Mouse (Mus musculus): ENCODE data around the gene Pigr. TPM values are rescaled to one million over a fixed set of nuclear protein-coding genes. Genes with fewer than 3 reads are reported as not detected.

Pigr gene
- polyA plus RNA-seq (2016; fragmentation: Nextera tagmentation; extraction: Ambion mirVana) = not detected in 2 replicates

DNA sequence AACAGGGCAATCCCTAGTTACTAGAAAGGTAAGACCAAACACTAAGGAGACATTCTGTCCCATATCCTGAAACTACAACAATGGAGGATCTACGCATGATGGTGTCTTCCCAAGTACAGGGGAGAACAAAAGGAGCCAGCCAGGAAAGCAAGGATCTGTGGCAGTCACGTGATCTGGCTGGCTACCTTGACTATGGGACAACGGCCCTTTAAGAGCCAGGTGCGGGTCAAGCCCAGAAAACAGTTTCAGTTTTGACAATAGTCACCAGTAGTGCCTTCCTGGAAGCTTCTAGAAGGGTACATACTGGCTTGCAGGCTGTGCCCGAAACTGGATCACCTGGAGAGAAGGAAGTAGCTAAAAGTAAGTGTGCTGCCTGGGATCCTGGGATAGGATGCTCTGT is at the start of gene Pigr:
TSS of gene Pigr (plus strand) at position 237 of the 400 bp plus-strand sequence.
- H3K9me3 ChIP-seq = no peaks in the 10 kb centered on the region
- no peaks in the 10 kb centered on the region for H3K4me1 ChIP-seq
- H3K36me3 ChIP-seq = no peaks in the 10 kb centered on the region
- H3K9ac ChIP-seq = no peak within 1 kb of the TSS
- H3K27ac ChIP-seq = no peak within 1 kb of the TSS
- H3K4me2 ChIP-seq (replicated peaks) = no peak within 1 kb of the TSS
- H3K27me3 ChIP-seq = no peaks in the 10 kb centered on the region
- WGBS = 87% methylated on average over 5 of the region's 5 CpGs
- H3K4me3 ChIP-seq = no peak within 1 kb of the TSS
- no peak for ATAC-seq (ENCODE audit: insufficient number of reproducible peaks, insufficient read depth, low FRiP score, low TSS enrichment)

DNA sequence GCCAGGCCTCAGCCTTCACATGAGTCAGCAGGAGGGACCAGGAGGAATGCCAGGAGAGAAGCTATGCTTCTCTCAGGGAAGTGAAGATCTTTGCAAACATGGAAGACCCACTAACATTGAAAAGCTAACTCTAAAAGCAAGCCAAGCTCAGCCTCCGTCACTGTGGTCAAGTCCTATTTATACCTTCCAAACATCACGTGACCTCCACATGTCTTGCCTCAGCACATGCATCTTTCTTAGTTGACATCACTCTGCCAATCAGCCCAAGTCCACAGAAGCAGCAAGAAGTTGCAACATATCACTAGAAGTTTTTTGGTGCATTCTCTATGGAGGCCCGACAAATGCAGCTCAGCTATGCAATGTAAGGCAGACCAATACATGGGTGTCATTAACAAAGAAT is 46.6 kb upstream of the Pigr start:
- Histone ChIP-seq H3K9me3 (no peaks in the 10 kb centered on the region), H3K9ac (no peak overlapping the region), H3K4me2 (replicated peaks) (no peak overlapping the region), H3K27ac (no peak overlapping the region), H3K4me1 (no peaks in the 10 kb centered on the region), H3K27me3 (no peaks in the 10 kb centered on the region), H3K4me3 (no peak overlapping the region), H3K36me3 (no peaks in the 10 kb centered on the region)
- ATAC-seq (ENCODE audit: insufficient number of reproducible peaks, insufficient read depth, low FRiP score, low TSS enrichment) = no peak
- WGBS = 79% methylated on average over 3 of the region's 3 CpGs

DNA sequence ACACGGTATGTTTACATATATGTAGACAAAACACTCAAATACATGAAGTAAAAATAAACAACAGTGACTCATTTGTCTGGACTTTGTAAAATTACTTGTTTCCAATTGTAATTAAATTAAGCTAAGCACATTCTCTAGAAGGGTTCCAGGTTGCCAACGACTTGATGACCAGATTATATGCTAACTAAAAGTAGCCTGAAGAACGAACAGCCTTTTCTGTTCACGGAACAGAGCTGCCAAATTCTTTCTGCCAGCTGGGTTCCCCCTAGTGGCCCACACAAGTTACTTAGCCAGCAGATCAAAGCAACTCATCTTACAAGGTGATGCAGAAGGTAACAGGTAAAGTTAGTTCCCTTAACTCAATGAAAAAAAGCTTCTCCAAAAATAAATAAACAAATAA is 42.4 kb upstream of the Pigr start:
- no peak overlapping the region for H3K4me3 ChIP-seq
- no peak overlapping the region for H3K4me2 ChIP-seq (replicated peaks)
- 30% methylated on average over 4 of the region's 4 CpGs for WGBS
- H3K27me3 ChIP-seq = no peaks in the 10 kb centered on the region
- H3K36me3 ChIP-seq = no peaks in the 10 kb centered on the region
- ATAC-seq (ENCODE audit: insufficient number of reproducible peaks, insufficient read depth, low FRiP score, low TSS enrichment) = no peak
- no peak overlapping the region for H3K27ac ChIP-seq
- H3K4me1 ChIP-seq = no peaks in the 10 kb centered on the region
- H3K9ac ChIP-seq = no peak overlapping the region
- H3K9me3 ChIP-seq = no peaks in the 10 kb centered on the region

DNA sequence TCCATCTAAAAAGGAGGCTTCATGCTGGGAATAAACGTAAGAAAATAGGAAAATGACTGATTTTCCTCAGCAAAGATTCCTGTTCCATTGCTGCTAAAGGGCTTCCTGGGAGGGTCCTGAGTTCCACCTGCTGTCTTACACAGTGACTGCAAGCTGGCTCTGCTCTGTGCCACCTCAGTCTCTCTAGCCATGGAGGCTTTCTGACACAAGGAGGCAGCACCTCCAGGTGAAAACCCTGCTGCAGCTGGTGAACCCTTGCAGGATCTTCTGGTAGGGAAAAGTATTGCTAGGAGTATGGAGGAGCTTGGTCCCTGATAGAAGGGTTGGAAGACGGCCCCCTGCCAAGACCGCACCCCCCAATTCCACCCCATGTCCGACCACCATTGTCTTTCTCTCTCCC is 39.5 kb upstream of the Pigr start:
- H3K27me3 ChIP-seq = no peaks in the 10 kb centered on the region
- H3K27ac ChIP-seq = no peak overlapping the region
- ATAC-seq (ENCODE audit: insufficient number of reproducible peaks, insufficient read depth, low FRiP score, low TSS enrichment) = no peak
- 40% methylated on average over 4 of the region's 4 CpGs for WGBS
- no peak overlapping the region for H3K4me3 ChIP-seq
- H3K9ac ChIP-seq = no peak overlapping the region
- no peaks in the 10 kb centered on the region for H3K36me3 ChIP-seq
- H3K9me3 ChIP-seq = no peaks in the 10 kb centered on the region
- no peak overlapping the region for H3K4me2 ChIP-seq (replicated peaks)
- H3K4me1 ChIP-seq = no peaks in the 10 kb centered on the region

DNA sequence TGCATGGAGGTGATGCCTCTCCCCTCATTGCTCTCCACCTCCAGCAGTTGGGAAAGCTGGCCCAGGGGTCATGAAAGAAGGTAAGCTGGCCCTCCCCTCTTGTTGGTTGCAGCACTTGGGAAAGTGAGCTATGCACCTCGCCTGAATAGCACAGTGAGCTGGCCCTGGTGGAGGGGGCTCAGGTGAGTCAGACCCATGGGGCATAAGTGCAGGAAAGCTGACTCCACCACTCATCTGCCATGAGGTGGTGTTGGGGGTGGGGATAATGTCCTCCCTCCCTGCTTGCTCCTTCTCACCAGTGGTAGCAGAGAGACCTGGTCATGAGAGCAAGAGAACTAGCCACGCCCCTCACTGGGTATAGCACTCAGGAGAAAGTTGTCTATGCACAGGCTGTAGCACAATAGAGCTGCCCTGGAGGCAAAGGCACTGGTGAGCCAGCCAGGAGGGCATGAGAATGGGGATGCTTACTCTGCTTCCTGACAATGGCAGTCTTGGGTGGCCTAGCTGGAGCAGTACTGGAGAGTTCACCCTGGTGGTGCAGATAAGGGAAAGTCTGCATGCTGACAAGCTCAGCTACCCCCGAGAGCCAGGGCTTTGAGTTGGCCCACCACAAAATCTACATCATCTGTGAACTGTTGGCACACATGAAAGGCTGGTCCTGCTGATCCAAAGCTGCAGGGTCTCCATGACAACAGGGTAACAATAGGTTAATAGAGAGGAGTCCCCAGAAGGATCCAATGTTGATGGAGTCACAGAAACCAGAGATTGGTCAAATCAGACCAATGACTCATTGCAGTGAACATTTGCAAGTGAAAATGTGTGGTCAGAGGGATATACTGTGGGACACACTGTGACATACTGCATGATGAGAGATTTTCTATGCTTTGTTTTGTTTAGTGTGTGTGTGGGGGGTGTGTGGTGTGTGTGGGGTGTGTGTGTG is 36.7 kb upstream of the Pigr start:
- 48% methylated on average over 3 of the region's 3 CpGs for WGBS
- ATAC-seq (ENCODE audit: insufficient number of reproducible peaks, insufficient read depth, low FRiP score, low TSS enrichment) = no peak; the same call in 1 of the 2 replicates

DNA sequence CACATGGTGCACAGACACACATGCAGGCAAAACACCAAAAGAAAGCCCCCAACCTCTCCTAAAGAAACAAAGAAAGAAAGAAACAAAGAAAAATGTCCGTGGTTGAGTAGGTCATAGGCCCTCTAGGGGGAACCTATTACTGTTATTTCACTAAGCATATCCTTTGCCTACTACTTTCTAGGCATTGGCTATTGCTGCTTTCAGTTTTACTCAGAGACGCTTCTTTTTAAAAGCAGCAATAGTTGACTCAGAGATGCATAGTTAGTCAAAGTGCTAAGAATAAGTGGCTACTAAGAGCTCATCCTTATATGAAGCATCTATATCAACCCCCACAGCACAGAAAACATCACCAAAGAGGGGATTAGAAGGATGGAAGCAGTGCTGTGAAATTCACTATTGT is 31.2 kb upstream of the Pigr start:
- ATAC-seq (ENCODE audit: insufficient number of reproducible peaks, insufficient read depth, low FRiP score, low TSS enrichment) = no peak
- Histone ChIP-seq H3K4me2 (replicated peaks) (no peak overlapping the region), H3K9me3 (no peaks in the 10 kb centered on the region), H3K4me1 (no peaks in the 10 kb centered on the region), H3K27me3 (no peaks in the 10 kb centered on the region), H3K9ac (no peak overlapping the region), H3K4me3 (no peak overlapping the region), H3K36me3 (no peaks in the 10 kb centered on the region), H3K27ac (no peak overlapping the region)
- WGBS = 78% methylated on average over 2 of the region's 2 CpGs

More for the DNA sequence above, 36.7 kb upstream of the Pigr start:
- Histone ChIP-seq H3K36me3 (no peaks in the 10 kb centered on the region), H3K4me1 (no peaks in the 10 kb centered on the region), H3K4me2 (replicated peaks) (no peak overlapping the region), H3K9ac (no peak overlapping the region), H3K4me3 (no peak overlapping the region), H3K9me3 (no peaks in the 10 kb centered on the region), H3K27ac (no peak overlapping the region), H3K27me3 (no peaks in the 10 kb centered on the region)

DNA sequence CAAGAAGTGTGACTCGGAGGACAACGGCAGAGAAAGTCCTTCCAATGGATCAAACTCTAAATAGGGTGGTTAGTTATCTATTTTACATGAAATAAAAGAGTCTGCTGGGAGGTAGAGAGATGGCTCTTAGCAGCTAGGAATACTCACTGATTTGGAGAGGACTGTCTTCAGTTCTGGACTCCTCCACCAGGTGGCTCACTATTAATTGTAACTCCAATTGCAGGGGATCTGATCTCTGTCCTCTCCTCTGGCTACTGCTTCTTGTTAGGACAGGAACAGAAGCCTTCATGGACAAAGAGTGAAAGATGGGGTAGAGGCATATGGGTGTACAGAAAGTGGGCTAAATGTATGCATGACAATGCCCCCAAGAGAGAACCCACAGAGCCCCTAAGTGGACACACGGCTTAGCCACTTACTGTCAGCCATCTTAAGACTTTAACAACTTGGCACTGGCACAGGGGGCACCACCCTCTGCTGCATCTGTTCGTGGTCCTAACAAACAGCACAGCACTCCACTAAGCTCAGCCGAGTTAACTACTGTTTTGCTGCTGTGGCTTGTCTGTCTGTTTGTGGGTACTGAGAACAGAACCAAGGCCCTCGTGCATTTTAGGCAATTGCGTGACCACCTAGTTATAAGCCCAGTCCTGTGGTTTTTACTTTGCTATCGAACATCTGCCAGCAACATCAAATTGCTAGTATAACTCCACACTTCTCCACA is 29.4 kb upstream of the Pigr start:
- Histone ChIP-seq H3K36me3 (no peaks in the 10 kb centered on the region), H3K4me1 (no peaks in the 10 kb centered on the region), H3K4me3 (no peak overlapping the region), H3K9ac (no peak overlapping the region), H3K4me2 (replicated peaks) (no peak overlapping the region), H3K9me3 (no peaks in the 10 kb centered on the region), H3K27me3 (no peaks in the 10 kb centered on the region), H3K27ac (no peak overlapping the region)
- ATAC-seq (ENCODE audit: insufficient number of reproducible peaks, insufficient read depth, low FRiP score, low TSS enrichment) = no peak
- WGBS = 76% methylated on average over 8 of the region's 8 CpGs

DNA sequence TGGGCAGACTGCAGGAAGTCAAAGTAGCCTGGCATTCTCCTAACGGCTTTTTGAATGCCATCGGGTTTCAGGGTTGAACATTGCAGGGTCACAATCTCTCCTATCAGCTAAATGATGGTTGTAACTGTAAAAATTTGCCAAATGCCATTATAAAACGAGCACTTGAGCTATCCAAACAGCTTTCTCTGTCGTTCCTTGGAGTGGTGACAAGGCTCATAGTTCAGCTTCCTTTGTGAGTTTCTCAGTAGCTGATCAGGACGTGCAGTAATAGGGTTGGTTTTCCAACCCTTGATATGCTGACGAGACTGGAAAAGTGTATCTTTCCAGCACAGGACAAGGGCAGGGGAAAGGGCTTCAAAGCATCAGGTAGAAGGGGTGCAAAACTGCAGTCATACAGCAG is 28.4 kb upstream of the Pigr start:
- Histone ChIP-seq H3K9ac (no peak overlapping the region), H3K4me3 (no peak overlapping the region), H3K4me2 (replicated peaks) (no peak overlapping the region), H3K9me3 (no peaks in the 10 kb centered on the region), H3K27me3 (no peaks in the 10 kb centered on the region), H3K4me1 (no peaks in the 10 kb centered on the region), H3K27ac (no peak overlapping the region), H3K36me3 (no peaks in the 10 kb centered on the region)
- WGBS = 64% methylated on average over 6 of the region's 6 CpGs
- ATAC-seq (ENCODE audit: insufficient number of reproducible peaks, insufficient read depth, low FRiP score, low TSS enrichment) = no peak

DNA sequence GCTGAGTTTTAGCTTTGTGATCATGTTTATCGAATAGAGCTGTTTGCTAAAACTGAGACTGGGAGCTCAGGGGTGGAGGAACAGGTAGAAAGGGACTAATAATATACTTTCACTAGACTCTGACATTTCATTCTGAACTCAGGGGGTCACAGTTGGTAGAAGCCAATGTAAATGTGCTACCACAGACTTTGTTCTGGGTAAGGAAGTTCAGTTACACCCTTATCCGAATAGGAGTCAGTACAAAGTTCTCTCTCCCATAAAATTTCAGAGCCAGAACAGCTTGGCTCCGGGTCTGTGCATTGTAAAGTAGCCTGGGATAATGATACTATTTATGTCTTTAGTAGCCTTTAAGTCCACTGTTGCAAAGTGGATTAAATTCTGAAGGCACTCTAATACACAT is 27.9 kb upstream of the Pigr start:
- no peaks in the 10 kb centered on the region for H3K9me3 ChIP-seq
- H3K4me1 ChIP-seq = no peaks in the 10 kb centered on the region; the same call in 1 of the 2 replicates
- 77% methylated on average over 3 of the region's 3 CpGs for WGBS
- H3K27ac ChIP-seq = no peak overlapping the region
- no peak overlapping the region for H3K9ac ChIP-seq
- H3K27me3 ChIP-seq = no peaks in the 10 kb centered on the region
- ATAC-seq (ENCODE audit: insufficient number of reproducible peaks, insufficient read depth, low FRiP score, low TSS enrichment) = no peak
- H3K4me3 ChIP-seq = no peak overlapping the region
- H3K36me3 ChIP-seq = no peaks in the 10 kb centered on the region
- H3K4me2 ChIP-seq (replicated peaks) = no peak overlapping the region

DNA sequence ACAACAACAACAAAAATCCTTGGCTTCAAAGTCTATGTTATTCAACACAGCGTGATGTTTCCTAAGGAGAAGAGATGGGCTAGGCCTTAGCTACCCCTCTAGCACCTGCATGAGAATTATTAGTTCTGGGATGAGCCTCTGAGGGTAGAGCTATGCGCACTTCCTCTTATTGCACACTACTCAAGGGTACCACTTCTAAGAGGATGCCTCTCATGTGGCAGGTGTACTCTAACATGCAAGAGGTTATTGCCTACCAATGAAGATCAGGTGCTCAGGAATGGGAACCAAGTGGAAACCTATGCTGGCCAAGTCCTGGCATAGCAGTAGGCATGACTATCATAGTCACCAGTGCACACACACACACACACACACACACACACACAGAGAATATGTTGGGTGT is 27.1 kb upstream of the Pigr start:
- Histone ChIP-seq H3K4me2 (replicated peaks) (no peak overlapping the region), H3K27me3 (no peaks in the 10 kb centered on the region), H3K27ac (no peak overlapping the region), H3K9ac (no peak overlapping the region), H3K36me3 (no peaks in the 10 kb centered on the region), H3K4me1 (no peaks in the 10 kb centered on the region; the same call in 1 of the 2 replicates), H3K4me3 (no peak overlapping the region), H3K9me3 (no peaks in the 10 kb centered on the region)
- ATAC-seq (ENCODE audit: insufficient number of reproducible peaks, insufficient read depth, low FRiP score, low TSS enrichment) = no peak
- 84% methylated on average over 2 of the region's 2 CpGs for WGBS

DNA sequence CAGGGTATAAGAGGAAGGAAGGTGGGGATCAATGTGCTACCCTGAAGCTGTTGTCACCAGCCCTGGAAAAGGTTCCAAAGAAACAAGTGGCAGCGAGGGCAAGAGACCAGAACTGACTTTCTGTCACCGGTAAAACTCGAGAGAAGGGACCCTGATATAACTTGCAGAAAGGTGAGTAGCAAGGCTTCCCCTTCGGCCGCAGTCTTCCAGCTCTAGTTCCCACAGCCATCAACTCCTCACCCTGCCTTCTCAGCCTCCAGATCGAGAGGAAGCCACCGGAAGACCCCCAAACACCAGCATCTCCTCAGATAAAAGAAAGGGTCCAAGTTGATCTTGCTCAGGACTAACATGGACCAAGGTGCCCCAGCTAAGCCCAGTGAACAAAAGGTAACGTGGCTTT is 25.9 kb upstream of the Pigr start, which contains the start of gene Fcamr:
TSS of gene Fcamr (plus strand) at position 301 of the 400 bp plus-strand sequence.
- Histone ChIP-seq H3K4me1 (no peaks in the 10 kb centered on the region; the same call in 1 of the 2 replicates), H3K27ac (no peak within 1 kb of the TSS), H3K36me3 (no peaks in the 10 kb centered on the region), H3K9ac (no peak within 1 kb of the TSS), H3K27me3 (no peaks in the 10 kb centered on the region), H3K9me3 (no peaks in the 10 kb centered on the region), H3K4me3 (no peak within 1 kb of the TSS), H3K4me2 (replicated peaks) (no peak within 1 kb of the TSS)
- ATAC-seq (ENCODE audit: insufficient number of reproducible peaks, insufficient read depth, low FRiP score, low TSS enrichment) = no peak
- 84% methylated on average over 8 of the region's 8 CpGs for WGBS

DNA sequence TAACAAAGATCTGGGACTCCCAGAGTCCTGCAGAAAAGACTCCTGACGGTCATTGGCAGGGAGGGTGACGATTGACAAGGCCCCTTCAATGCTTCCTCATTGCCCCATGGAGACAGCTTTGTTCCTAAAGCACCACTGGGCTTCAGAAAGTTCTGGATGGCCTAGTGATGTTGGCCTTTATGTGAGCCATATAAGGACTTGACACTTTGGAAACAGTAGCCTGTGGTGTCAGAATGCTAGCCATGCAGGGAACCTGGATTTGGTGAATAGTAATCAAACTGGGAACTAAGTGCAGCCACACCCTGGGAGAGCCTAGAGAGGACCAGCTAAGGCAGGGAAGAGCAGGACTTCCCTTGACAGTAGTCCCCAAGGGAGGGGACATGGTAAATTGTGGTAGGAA is 25.0 kb upstream of the Pigr start:
- Histone ChIP-seq H3K36me3 (no peaks in the 10 kb centered on the region), H3K4me3 (no peak overlapping the region), H3K9me3 (no peaks in the 10 kb centered on the region), H3K9ac (no peak overlapping the region), H3K4me1 (no peaks in the 10 kb centered on the region; the same call in 1 of the 2 replicates), H3K4me2 (replicated peaks) (no peak overlapping the region), H3K27me3 (no peaks in the 10 kb centered on the region), H3K27ac (no peak overlapping the region)
- WGBS = 68% methylated on average over 2 of the region's 2 CpGs
- no peak for ATAC-seq (ENCODE audit: insufficient number of reproducible peaks, insufficient read depth, low FRiP score, low TSS enrichment)

Data from embryonic facial prominence, embryonic 12.5 days (tissue).